10 mouse cellular contexts compared by ENCODE assay signal in the genomic region with DNA sequence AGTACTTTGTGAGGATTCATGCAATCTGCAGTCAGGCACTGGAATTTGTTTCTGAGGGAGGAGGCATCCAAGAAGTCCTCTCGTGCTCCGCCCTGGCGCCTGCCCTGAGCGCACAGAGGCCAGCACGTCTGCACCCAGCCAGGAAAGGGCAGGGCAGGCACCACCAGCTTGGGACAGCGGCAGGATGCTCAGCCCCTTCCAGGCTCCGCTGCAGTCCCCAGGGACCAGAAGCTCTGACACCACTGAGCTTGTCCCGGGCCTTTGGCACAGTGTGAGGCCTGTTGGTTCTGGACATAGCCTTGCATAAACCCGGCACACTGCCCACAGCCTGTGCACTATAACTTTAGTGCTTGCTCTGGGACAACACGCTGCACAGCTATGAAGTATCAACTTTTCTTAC. TPM values are rescaled to one million over a fixed set of nuclear protein-coding genes. Genes with fewer than 3 reads are reported as not detected.
DNase-seq lines count a peak whose midpoint lies in the region; ATAC-seq and TF ChIP-seq lines count a peak whose summit lies in the region.
"Had no signal": no experiment of that assay in that cellular context is flagged by ENCODE, and none has a peak within 500 bp of the region (broad histone marks: within the 10 kb centered on the region; RNA-seq: fewer than 3 reads in every experiment).

No protein-coding gene starts in this region.

- ATAC-seq in heart, embryonic 11.5 days (replicated peaks; ENCODE audit: insufficient number of reproducible peaks, low FRiP score, low TSS enrichment): no peak
- ATAC-seq in stomach, embryonic 15.5 days (ENCODE audit: insufficient read depth, low FRiP score, low read depth): 0 out of 2 replicates have a peak, but pooled peaks have one; percentile 22
- no peak for ATAC-seq in hindbrain, postnatal 0 days
- no peak for ATAC-seq in megakaryocyte, adult 5-6 weeks (ENCODE audit: poor library complexity, severe bottlenecking)

- H3K9ac ChIP-seq in heart, embryonic 11.5 days (ENCODE audit: low read depth, low read length): no peak overlapping the region
- no peak overlapping the region for H3K9ac ChIP-seq in stomach, embryonic 15.5 days
- no peak overlapping the region for H3K9ac ChIP-seq in hindbrain, postnatal 0 days (replicated peaks; ENCODE audit: low read length)
- H3K9ac ChIP-seq: liver, embryonic 13.5 days; neural tube, embryonic 15.5 days had no signal

- no peak overlapping the region for H3K4me3 ChIP-seq in heart, embryonic 11.5 days (ENCODE audit: low read depth, low read length)
- no peak overlapping the region for H3K4me3 ChIP-seq in stomach, embryonic 15.5 days (replicated peaks)
- no peak overlapping the region for H3K4me3 ChIP-seq in hindbrain, postnatal 0 days (ENCODE audit: low read length)
- H3K4me3 ChIP-seq: liver, embryonic 13.5 days; neural tube, embryonic 15.5 days had no signal

- H3K27me3 ChIP-seq in heart, embryonic 11.5 days (ENCODE audit: control insufficient read depth, insufficient read depth, low read length): no peaks in the 10 kb centered on the region
- no peaks in the 10 kb centered on the region for H3K27me3 ChIP-seq in stomach, embryonic 15.5 days (replicated peaks)
- H3K27me3 ChIP-seq in hindbrain, postnatal 0 days (ENCODE audit: insufficient read depth, low read length): no peaks in the 10 kb centered on the region
- H3K27me3 ChIP-seq: liver, embryonic 13.5 days; neural tube, embryonic 15.5 days had no signal

- WGBS in heart, embryonic 11.5 days (ENCODE audit: insufficient replicate concordance): 52% methylated on average over 10 of the region's 10 CpGs
- 73% methylated on average over 10 of the region's 10 CpGs for WGBS in stomach, embryonic 15.5 days
- WGBS in hindbrain, postnatal 0 days: 67% methylated on average over 10 of the region's 10 CpGs

- intact Hi-C loops in gastrocnemius, postnatal 36 days (cut with DNase I): loop anchor here (5.0 to 10.0 kb wide), 2 partner anchors 135 to 253 kb away; no protein-coding TSS in a partner anchor

- H3K36me3 ChIP-seq in heart, embryonic 11.5 days (ENCODE audit: control insufficient read depth, insufficient read depth, low read length): no peaks in the 10 kb centered on the region
- no peaks in the 10 kb centered on the region for H3K36me3 ChIP-seq in stomach, embryonic 15.5 days
- no peaks in the 10 kb centered on the region for H3K36me3 ChIP-seq in hindbrain, postnatal 0 days (ENCODE audit: insufficient read depth, low read length)
- H3K36me3 ChIP-seq: liver, embryonic 13.5 days; neural tube, embryonic 15.5 days had no signal

- H3K4me2 ChIP-seq in heart, embryonic 11.5 days: no peak overlapping the region
- H3K4me2 ChIP-seq in stomach, embryonic 15.5 days: no peak overlapping the region
- H3K4me2 ChIP-seq in hindbrain, postnatal 0 days (ENCODE audit: low read depth, low read length): no peak overlapping the region
- H3K4me2 ChIP-seq: liver, embryonic 13.5 days; neural tube, embryonic 15.5 days had no signal

- DNase-seq in heart, adult 11 months: peak; percentile 99
- DNase-seq in gastrocnemius, postnatal 36 days: peak; percentile 56 to 62
- DNase-seq in kidney, postnatal 10 days: peak; percentile 72
- no peak for DNase-seq in right cerebral cortex, postnatal 36 days (ENCODE audit: low spot score in 2 of 2)
- DNase-seq in hindbrain, postnatal 0 days (ENCODE audit: low spot score): no peak
- DNase-seq: liver, embryonic 13.5 days had no signal

- H3K27ac ChIP-seq in heart, embryonic 11.5 days (ENCODE audit: low read depth, low read length): no peak overlapping the region
- no peak overlapping the region for H3K27ac ChIP-seq in stomach, embryonic 15.5 days
- no peak overlapping the region for H3K27ac ChIP-seq in hindbrain, postnatal 0 days
- H3K27ac ChIP-seq: liver, embryonic 13.5 days; neural tube, embryonic 15.5 days had no signal

- TF ChIP-seq CTCF in hindbrain, postnatal 0 days (IDR thresholded peaks at IDR 0.05; ENCODE audit: low read depth): no peak

- peaks cover 6% of the 10 kb centered on the region; the same call in 1 of the 2 replicates for H3K4me1 ChIP-seq in heart, embryonic 11.5 days (ENCODE audit: control insufficient read depth, insufficient read depth, low read length)
- no peaks in the 10 kb centered on the region for H3K4me1 ChIP-seq in stomach, embryonic 15.5 days
- no peaks in the 10 kb centered on the region for H3K4me1 ChIP-seq in hindbrain, postnatal 0 days (ENCODE audit: insufficient read depth, low read length)
- H3K4me1 ChIP-seq: liver, embryonic 13.5 days; neural tube, embryonic 15.5 days had no signal

- H3K9me3 ChIP-seq in heart, embryonic 11.5 days (replicated peaks; ENCODE audit: control insufficient read depth, low read length): no peaks in the 10 kb centered on the region
- no peaks in the 10 kb centered on the region for H3K9me3 ChIP-seq in stomach, embryonic 15.5 days
- no peaks in the 10 kb centered on the region for H3K9me3 ChIP-seq in hindbrain, postnatal 0 days (ENCODE audit: low read length)
- H3K9me3 ChIP-seq: liver, embryonic 13.5 days; neural tube, embryonic 15.5 days had no signal

RNA-seq across cellular contexts. Expression of a gene that starts 24.3 kb away (rescaled TPM):
- 22.2 and 26.7 TPM in 2 replicates for polyA plus RNA-seq in heart, embryonic 11.5 days (2014; fragmentation: Nextera tagmentation; extraction: Ambion mirVana)
- 100 to 1,000 TPM; 192 to 226 TPM for total RNA-seq in gastrocnemius, postnatal 36 days (2021)
- polyA plus RNA-seq in stomach, embryonic 15.5 days (2015; fragmentation: Nextera tagmentation; extraction: Ambion mirVana): 31.2 and 32.6 TPM in 2 replicates
- 71.8 and 75.1 TPM in 2 replicates for total RNA-seq in hindbrain, postnatal 0 days (2014; rRNA removed)
- 57.1 and 57.5 TPM in 2 replicates for polyA plus RNA-seq in hindbrain, postnatal 0 days (2015; fragmentation: Nextera tagmentation; extraction: Ambion mirVana)
- total RNA-seq in megakaryocyte, adult 5-6 weeks (2015): 27.2 and 31.3 TPM in 2 replicates
- 43.9 and 48.3 TPM in 2 replicates for total RNA-seq in megakaryocyte, adult 5-6 weeks (2017)

Comparison
In these comparisons a context has a peak if more than half of its experiments do, and no peak if none do; other contexts are left out.
1. DNase-seq: peak in heart, adult 11 months (single experiment), gastrocnemius, postnatal 36 days (2 of 2) and kidney, postnatal 10 days (single experiment); none in right cerebral cortex, postnatal 36 days (0 of 2) and hindbrain, postnatal 0 days (single experiment).